Mouse (Mus musculus): Measurements from ENCODE around the gene Bdh1. TPM values are rescaled to one million over a fixed set of nuclear protein-coding genes. Genes with fewer than 3 reads are reported as not detected.
A peak's percentile ranks its signal among the peaks of the same experiment; 100 is the strongest.

The Bdh1 gene
- polyA plus RNA-seq, 1 experiment from 2014 or later: 115 TPM

- ATAC-seq (ENCODE audit: low FRiP score, low TSS enrichment): no peak
- H3K27ac ChIP-seq (replicated peaks): no peak overlapping the region
- H3K9ac ChIP-seq (ENCODE audit: low read length): no peak overlapping the region
- no peaks in the 10 kb centered on the region for H3K27me3 ChIP-seq (ENCODE audit: control insufficient read depth, insufficient read depth, low read length)
- H3K4me1 ChIP-seq (replicated peaks; ENCODE audit: control insufficient read depth, insufficient read depth): no peaks in the 10 kb centered on the region
- no peaks in the 10 kb centered on the region for H3K9me3 ChIP-seq (ENCODE audit: control insufficient read depth, low read length)
- no peaks in the 10 kb centered on the region for H3K36me3 ChIP-seq (ENCODE audit: control insufficient read depth, insufficient read depth, low read length)
- 92% methylated on average over 3 of the region's 3 CpGs for WGBS
- no peak overlapping the region for H3K4me2 ChIP-seq (replicated peaks; ENCODE audit: low read depth)
- no peak for DNase-seq (ENCODE audit: low spot score)
- H3K4me3 ChIP-seq (ENCODE audit: low read depth, low read length): no peak overlapping the region
- TF ChIP-seq CTCF (IDR thresholded peaks at IDR 0.05; ENCODE audit: low read depth) (no peak), EP300 (optimal IDR thresholded peaks at IDR 0.05) (no peak)
Observed at GRCm38 (mm10) chr16:31487266-31487665, 65.2 kb downstream of the Bdh1 start.

- WGBS: 45% methylated on average over 3 of the region's 3 CpGs
- ATAC-seq (ENCODE audit: low FRiP score, low TSS enrichment) (no peak), DNase-seq (ENCODE audit: low spot score) (no peak)
- no peaks in the 10 kb centered on the region for H3K9me3 ChIP-seq (ENCODE audit: control insufficient read depth, low read length)
- H3K27me3 ChIP-seq (ENCODE audit: control insufficient read depth, insufficient read depth, low read length): no peaks in the 10 kb centered on the region
- no peak overlapping the region for H3K27ac ChIP-seq (replicated peaks)
- TF ChIP-seq CTCF (IDR thresholded peaks at IDR 0.05; ENCODE audit: low read depth) (no peak), EP300 (optimal IDR thresholded peaks at IDR 0.05) (no peak)
- no peak overlapping the region for H3K4me3 ChIP-seq (ENCODE audit: low read depth, low read length)
- no peak overlapping the region for H3K4me2 ChIP-seq (replicated peaks; ENCODE audit: low read depth)
- no peak overlapping the region for H3K9ac ChIP-seq (ENCODE audit: low read length)
- peaks cover 13% of the 10 kb centered on the region for H3K4me1 ChIP-seq (replicated peaks; ENCODE audit: control insufficient read depth, insufficient read depth)
- H3K36me3 ChIP-seq (ENCODE audit: control insufficient read depth, insufficient read depth, low read length): no peaks in the 10 kb centered on the region
Observed at GRCm38 (mm10) chr16:31489096-31489495, 67.0 kb downstream of the Bdh1 start.

- DNase-seq (ENCODE audit: low spot score) (no peak), ATAC-seq (ENCODE audit: low FRiP score, low TSS enrichment) (no peak)
- Histone ChIP-seq H3K4me2 (replicated peaks; ENCODE audit: low read depth) (no peak overlapping the region), H3K9ac (ENCODE audit: low read length) (no peak overlapping the region), H3K27ac (replicated peaks) (no peak overlapping the region), H3K27me3 (ENCODE audit: control insufficient read depth, insufficient read depth, low read length) (no peaks in the 10 kb centered on the region), H3K9me3 (ENCODE audit: control insufficient read depth, low read length) (no peaks in the 10 kb centered on the region), H3K36me3 (ENCODE audit: control insufficient read depth, insufficient read depth, low read length) (no peaks in the 10 kb centered on the region), H3K4me1 (replicated peaks; ENCODE audit: control insufficient read depth, insufficient read depth) (peaks cover 13% of the 10 kb centered on the region), H3K4me3 (ENCODE audit: low read depth, low read length) (no peak overlapping the region)
- WGBS: 93% methylated on average over 7 of the region's 7 CpGs
- TF ChIP-seq CTCF (IDR thresholded peaks at IDR 0.05; ENCODE audit: low read depth) (no peak), EP300 (optimal IDR thresholded peaks at IDR 0.05) (no peak)
Observed at GRCm38 (mm10) chr16:31490967-31491366, 68.9 kb downstream of the Bdh1 start.

GRCm38 (mm10) chr16:31492921-31493549 lies 71.0 kb downstream of the Bdh1 start:
- ATAC-seq (ENCODE audit: low FRiP score, low TSS enrichment): peak; percentile 86
- H3K27me3 ChIP-seq (ENCODE audit: control insufficient read depth, insufficient read depth, low read length): no peaks in the 10 kb centered on the region
- no peaks in the 10 kb centered on the region for H3K9me3 ChIP-seq (ENCODE audit: control insufficient read depth, low read length)
- WGBS: 19% methylated on average over 12 of the region's 12 CpGs
- 0 out of 2 replicates have a peak overlapping the region, but pooled peaks have one; percentile 14 for H3K9ac ChIP-seq (ENCODE audit: low read length)
- peak overlapping the region; percentile 29 for H3K4me2 ChIP-seq (replicated peaks; ENCODE audit: low read depth)
- TF ChIP-seq CTCF (IDR thresholded peaks at IDR 0.05; ENCODE audit: low read depth) (no peak), EP300 (optimal IDR thresholded peaks at IDR 0.05) (no peak)
- peaks cover 13% of the 10 kb centered on the region for H3K4me1 ChIP-seq (replicated peaks; ENCODE audit: control insufficient read depth, insufficient read depth)
- peak; percentile 86 for DNase-seq (ENCODE audit: low spot score)
- peak overlapping the region; percentile 78 for H3K27ac ChIP-seq (replicated peaks)
- no peaks in the 10 kb centered on the region for H3K36me3 ChIP-seq (ENCODE audit: control insufficient read depth, insufficient read depth, low read length)
- no peak overlapping the region for H3K4me3 ChIP-seq (ENCODE audit: low read depth, low read length)

- peak; percentile 46 for DNase-seq (ENCODE audit: low spot score)
- peak overlapping the region; percentile 78 for H3K27ac ChIP-seq (replicated peaks)
- WGBS: 44% methylated on average over 6 of the region's 6 CpGs
Observed at GRCm38 (mm10) chr16:31493550-31493965, 71.5 kb downstream of the Bdh1 start.

GRCm38 (mm10) chr16:31493991-31494390 lies 71.9 kb downstream of the Bdh1 start:
- TF ChIP-seq CTCF (IDR thresholded peaks at IDR 0.05; ENCODE audit: low read depth) (no peak), EP300 (optimal IDR thresholded peaks at IDR 0.05) (no peak)
- WGBS: 69% methylated on average over 6 of the region's 6 CpGs
- H3K36me3 ChIP-seq (ENCODE audit: control insufficient read depth, insufficient read depth, low read length): no peaks in the 10 kb centered on the region
- peak; percentile 8; the same call in 1 of the 2 replicates for ATAC-seq (ENCODE audit: low FRiP score, low TSS enrichment)
- no peaks in the 10 kb centered on the region for H3K27me3 ChIP-seq (ENCODE audit: control insufficient read depth, insufficient read depth, low read length)
- H3K4me3 ChIP-seq (ENCODE audit: low read depth, low read length): no peak overlapping the region
- no peak overlapping the region; the same call in 1 of the 2 replicates for H3K4me2 ChIP-seq (replicated peaks; ENCODE audit: low read depth)
- peaks cover 13% of the 10 kb centered on the region for H3K4me1 ChIP-seq (replicated peaks; ENCODE audit: control insufficient read depth, insufficient read depth)
- no peak overlapping the region for H3K9ac ChIP-seq (ENCODE audit: low read length)
- peak overlapping the region; percentile 78 for H3K27ac ChIP-seq (replicated peaks)
- DNase-seq (ENCODE audit: low spot score): no peak
- H3K9me3 ChIP-seq (ENCODE audit: control insufficient read depth, low read length): no peaks in the 10 kb centered on the region

More at GRCm38 (mm10) chr16:31493550-31493965, 71.5 kb downstream of the Bdh1 start:
- ATAC-seq (ENCODE audit: low FRiP score, low TSS enrichment): peak; percentile 21; the same call in 1 of the 2 replicates
- Histone ChIP-seq H3K4me3 (ENCODE audit: low read depth, low read length) (no peak overlapping the region), H3K9ac (ENCODE audit: low read length) (no peak overlapping the region), H3K4me2 (replicated peaks; ENCODE audit: low read depth) (peak overlapping the region; percentile 29), H3K27me3 (ENCODE audit: control insufficient read depth, insufficient read depth, low read length) (no peaks in the 10 kb centered on the region), H3K9me3 (ENCODE audit: control insufficient read depth, low read length) (no peaks in the 10 kb centered on the region), H3K4me1 (replicated peaks; ENCODE audit: control insufficient read depth, insufficient read depth) (peaks cover 13% of the 10 kb centered on the region), H3K36me3 (ENCODE audit: control insufficient read depth, insufficient read depth, low read length) (no peaks in the 10 kb centered on the region)
- TF ChIP-seq CTCF (IDR thresholded peaks at IDR 0.05; ENCODE audit: low read depth) (no peak), EP300 (optimal IDR thresholded peaks at IDR 0.05) (no peak)
